Mouse (Mus musculus) myocyte (in vitro differentiated cells): ENCODE data around the gene Sdc4.

Source experiments
- CEBPB ChIP-seq: IDR thresholded peaks from 2 replicates; pipeline ENCODE4 v1.6.1; 2011; ENCODE audit warnings: mild to moderate bottlenecking, moderate library complexity; ENCODE audit not compliant: poor library complexity, insufficient read depth, severe bottlenecking
- POLR2A ChIP-seq: IDR thresholded peaks from one replicate; pipeline ENCODE4 v1.6.1; 2011; ENCODE audit warnings: low read depth, mild to moderate bottlenecking, control low read depth, moderate library complexity; ENCODE audit not compliant: insufficient read length
- TCF12 ChIP-seq: IDR thresholded peaks from one replicate; pipeline ENCODE4 v1.6.1; 2011; ENCODE audit warnings: mild to moderate bottlenecking, control low read depth; ENCODE audit not compliant: poor library complexity, insufficient read depth, severe bottlenecking

- TF ChIP-seq TCF12 (no peak), POLR2A (no peak), CEBPB (no peak)
Measured at GRCm38 (mm10) chr2:164426121-164426520, 17.6 kb downstream of the Sdc4 start.
